Mouse (Mus musculus) cerebellum, adult (tissue): ENCODE measurements at regions not wholly inside any gene's neighbourhood (a gene's known extent, or its start where the extent isn't known, plus 50 kb on each side); places are given as distances from the start of the nearest gene placed in this dataset.

Source experiments
- ATAC-seq: cut with Nextera tagmentation; 2 replicates; pipeline ENCODE4 v1.9.2; 2017; ENCODE audit warnings: mild to moderate bottlenecking, moderate library complexity, mixed read lengths; ENCODE audit not compliant: insufficient number of reproducible peaks, low FRiP score, low TSS enrichment

- no peak for ATAC-seq
Measured at GRCm38 (mm10) chr5:43125774-43126536, 107.0 kb upstream of the Cpeb2 start.

- ATAC-seq = no peak
Measured at GRCm38 (mm10) chr5:43130377-43130776, 102.6 kb upstream of the Cpeb2 start.

- ATAC-seq = no peak
Measured at GRCm38 (mm10) chr5:43130901-43131557, 101.9 kb upstream of the Cpeb2 start.

- ATAC-seq = no peak
Measured at GRCm38 (mm10) chr5:43133672-43134071, 99.3 kb upstream of the Cpeb2 start.

GRCm38 (mm10) chr5:43136142-43136541, 96.8 kb upstream of the Cpeb2 start:
- ATAC-seq = no peak

DNA sequence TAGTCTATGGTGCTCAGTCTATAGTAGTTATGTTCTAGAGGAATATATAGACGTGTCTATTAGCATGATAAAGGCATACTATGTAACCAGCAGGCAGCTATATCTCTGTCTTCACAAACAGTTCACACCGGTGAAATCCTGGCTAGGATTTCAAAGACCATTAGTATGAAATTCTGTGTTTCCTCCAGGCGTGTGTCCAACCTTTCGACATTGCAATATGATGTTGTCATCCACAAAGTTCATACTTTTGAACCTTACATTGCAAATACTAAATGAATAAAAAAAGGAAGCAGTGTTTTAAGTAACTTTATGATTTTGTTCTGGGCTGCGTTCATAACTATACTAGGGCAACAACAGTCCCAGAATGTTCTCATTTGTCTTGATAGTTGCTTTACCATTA, 95.2 kb upstream of the Cpeb2 start:
- no peak for ATAC-seq

DNA sequence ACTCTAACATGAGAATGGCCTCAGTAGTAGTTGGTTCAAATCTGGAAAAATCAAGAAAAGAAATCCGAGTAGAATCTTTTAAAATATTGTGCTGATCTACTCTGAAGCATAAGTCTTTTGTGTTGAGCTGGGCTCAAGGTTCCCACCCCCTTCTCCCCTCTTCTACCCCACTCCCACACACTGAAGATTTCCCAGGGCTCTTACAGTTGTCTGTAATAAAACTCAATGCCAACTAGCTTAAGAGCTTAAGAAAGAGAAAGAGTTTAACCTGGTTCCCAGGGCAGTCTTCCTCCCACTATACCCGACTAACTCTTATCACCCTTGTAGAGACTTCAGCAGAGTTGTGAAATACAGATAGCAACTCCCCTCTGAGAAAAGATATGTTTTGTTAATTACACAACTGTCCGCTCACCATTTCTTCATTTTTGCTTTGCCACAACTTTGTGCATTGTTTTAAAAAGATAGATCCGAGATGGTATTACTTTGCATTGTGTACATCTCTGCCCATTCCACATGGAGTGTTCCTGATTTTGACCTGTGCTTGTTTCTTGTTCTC, 94.0 kb upstream of the Cpeb2 start:
- no peak for ATAC-seq

DNA sequence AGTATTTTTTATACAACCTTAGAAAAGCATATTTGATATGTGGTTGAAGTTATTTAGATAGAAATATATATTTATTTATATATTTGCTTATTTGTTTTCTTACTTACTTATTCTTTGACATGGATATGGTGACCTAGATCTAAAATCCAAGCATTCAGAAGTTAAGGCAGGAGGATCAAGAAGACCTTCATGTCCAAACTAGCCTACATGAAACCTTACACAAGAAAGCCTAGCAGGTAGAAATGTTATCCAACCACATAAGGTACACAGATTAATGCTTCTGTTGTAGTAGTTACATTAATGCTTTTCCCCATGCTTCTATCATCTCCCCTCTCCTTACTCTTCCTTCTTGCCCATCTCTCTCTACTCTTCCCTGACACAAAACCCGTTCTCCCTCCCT, 93.2 kb upstream of the Cpeb2 start:
- ATAC-seq = no peak

DNA sequence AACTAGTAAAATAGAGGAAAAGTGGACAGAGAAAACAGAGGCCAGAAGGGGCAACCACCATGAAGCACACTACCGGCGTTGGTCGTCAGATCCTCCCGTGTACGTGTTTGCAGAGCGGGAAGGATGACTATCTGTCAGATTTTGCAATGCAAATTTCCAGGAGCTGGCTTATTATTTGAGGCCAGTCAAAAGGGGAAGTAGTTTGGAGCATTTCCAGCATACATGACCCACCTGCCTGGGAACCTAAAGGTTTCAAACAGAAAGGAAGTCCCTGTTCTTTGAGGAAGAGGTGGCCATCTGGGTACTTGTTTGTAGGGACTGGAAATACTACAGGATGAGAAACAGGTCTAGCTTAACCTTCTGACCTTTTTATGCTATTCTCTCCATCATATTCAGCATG, 87.0 kb upstream of the Cpeb2 start:
- ATAC-seq = no peak

- no peak for ATAC-seq
Measured at GRCm38 (mm10) chr5:43146928-43147327, 86.0 kb upstream of the Cpeb2 start.

GRCm38 (mm10) chr5:43148486-43148885, 84.5 kb upstream of the Cpeb2 start:
- ATAC-seq = no peak

DNA sequence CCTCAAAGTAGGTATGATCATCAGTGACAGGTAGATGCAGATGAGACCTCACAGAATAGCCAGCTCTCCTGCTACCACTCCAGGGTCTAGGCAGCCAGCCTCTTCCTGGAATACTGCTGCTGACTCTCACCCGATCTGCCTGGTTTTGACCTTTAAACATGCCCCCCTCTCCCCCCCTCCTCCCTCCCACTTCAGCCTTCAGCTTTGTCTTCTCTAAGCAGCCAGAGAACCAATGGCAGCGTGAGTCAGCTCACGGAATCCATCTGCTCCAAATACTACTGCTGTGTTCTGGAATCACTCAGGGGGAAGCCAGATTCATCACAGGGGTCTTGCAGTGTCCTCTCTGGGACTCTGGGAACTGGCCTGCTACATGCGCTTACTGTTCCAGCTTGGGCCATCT, 83.4 kb upstream of the Cpeb2 start:
- ATAC-seq = no peak

GRCm38 (mm10) chr5:43151099-43151774, 81.7 kb upstream of the Cpeb2 start:
- no peak for ATAC-seq

DNA sequence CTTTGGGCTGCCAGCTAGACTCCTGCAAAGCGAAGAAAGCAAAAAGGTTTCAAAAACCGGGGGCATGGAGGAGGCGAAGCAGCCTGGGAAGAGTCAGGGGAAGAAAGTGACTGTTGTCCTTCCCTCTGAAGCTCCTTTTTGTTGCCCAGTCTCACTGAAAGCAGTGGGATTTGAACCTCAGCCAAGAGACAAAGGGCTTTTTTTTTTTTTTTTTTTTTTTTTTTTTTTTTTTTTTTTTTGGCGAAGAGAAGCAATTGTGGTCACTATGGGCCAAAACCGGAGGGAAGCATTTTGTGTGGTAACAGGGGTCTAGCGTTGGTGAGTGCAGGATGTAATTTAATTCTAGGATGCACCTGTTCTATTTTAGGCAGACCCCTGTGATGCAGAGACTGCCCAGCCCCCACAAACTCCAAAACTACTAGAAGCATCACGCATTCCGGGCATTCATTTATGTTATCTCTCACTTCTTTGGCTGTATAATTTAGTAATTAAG, 80.8 kb upstream of the Cpeb2 start:
- no peak for ATAC-seq

- no peak for ATAC-seq
Measured at GRCm38 (mm10) chr5:43152881-43153280, 80.1 kb upstream of the Cpeb2 start.

- no peak for ATAC-seq
Measured at GRCm38 (mm10) chr5:43156771-43157170, 76.2 kb upstream of the Cpeb2 start.

- no peak for ATAC-seq
Measured at GRCm38 (mm10) chr5:43160140-43160539, 72.8 kb upstream of the Cpeb2 start.

DNA sequence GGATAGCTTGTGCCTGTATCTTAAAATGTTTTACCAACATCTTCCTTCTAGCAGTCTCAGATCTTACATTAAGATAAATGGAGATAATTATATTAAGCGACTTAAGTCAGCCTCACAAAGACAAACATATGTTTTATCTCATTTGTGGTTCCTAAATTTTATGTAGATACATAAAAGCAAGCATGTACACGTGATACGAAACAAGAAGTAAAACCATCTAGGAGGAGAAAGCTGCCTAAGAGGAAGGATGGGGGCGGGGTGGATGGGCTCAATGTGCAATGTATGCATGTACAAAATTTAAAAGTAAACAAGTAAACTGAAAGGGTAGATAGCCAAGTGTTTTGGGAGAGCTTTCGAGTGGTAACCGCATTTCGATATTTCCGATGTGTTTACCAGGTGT, 51.5 kb upstream of the Cpeb2 start:
- ATAC-seq = no peak
